Mouse (Mus musculus): ENCODE data around the gene Gm1113. TPM values are rescaled to one million over a fixed set of nuclear protein-coding genes. Genes with fewer than 3 reads are reported as not detected.

The Gm1113 gene
- polyA plus RNA-seq, 1 experiment from 2014 or later, result not detected

GRCm38 (mm10) chr9:35474104-35474724, 43.9 kb downstream of the Gm1113 start:
- Histone ChIP-seq H3K27me3 (ENCODE audit: control insufficient read depth, insufficient read depth, low read length) (no peaks in the 10 kb centered on the region), H3K9ac (ENCODE audit: low read length) (no peak overlapping the region), H3K4me2 (ENCODE audit: low read depth) (no peak overlapping the region), H3K4me1 (ENCODE audit: control insufficient read depth, insufficient read depth, low read length) (no peaks in the 10 kb centered on the region), H3K9me3 (ENCODE audit: control insufficient read depth, low read length) (no peaks in the 10 kb centered on the region), H3K36me3 (ENCODE audit: control insufficient read depth, insufficient read depth, low read length) (peaks cover 3% of the 10 kb centered on the region), H3K4me3 (ENCODE audit: low read depth, low read length) (no peak overlapping the region), H3K27ac (ENCODE audit: low read depth, low read length) (no peak overlapping the region)
- DNase-seq (ENCODE audit: low spot score) (no peak), ATAC-seq (ENCODE audit: insufficient read depth, low FRiP score, low TSS enrichment) (no peak)
- WGBS, result 74% methylated on average over 10 of the region's 10 CpGs

GRCm38 (mm10) chr9:35468913-35469312, 49.2 kb downstream of the Gm1113 start:
- H3K9me3 ChIP-seq (ENCODE audit: control insufficient read depth, low read length), result no peaks in the 10 kb centered on the region
- no peak for DNase-seq (ENCODE audit: low spot score)
- H3K36me3 ChIP-seq (ENCODE audit: control insufficient read depth, insufficient read depth, low read length), result peaks cover under 1% of the 10 kb centered on the region

GRCm38 (mm10) chr9:35467264-35467817, 50.7 kb downstream of the Gm1113 start:
- Histone ChIP-seq H3K27ac (ENCODE audit: low read depth, low read length) (no peak overlapping the region), H3K9me3 (ENCODE audit: control insufficient read depth, low read length) (no peaks in the 10 kb centered on the region), H3K9ac (ENCODE audit: low read length) (no peak overlapping the region), H3K4me2 (ENCODE audit: low read depth) (no peak overlapping the region), H3K4me3 (ENCODE audit: low read depth, low read length) (no peak overlapping the region), H3K4me1 (ENCODE audit: control insufficient read depth, insufficient read depth, low read length) (no peaks in the 10 kb centered on the region), H3K27me3 (ENCODE audit: control insufficient read depth, insufficient read depth, low read length) (no peaks in the 10 kb centered on the region), H3K36me3 (ENCODE audit: control insufficient read depth, insufficient read depth, low read length) (no peaks in the 10 kb centered on the region; the same call in 1 of the 2 replicates)
- ATAC-seq (ENCODE audit: insufficient read depth, low FRiP score, low TSS enrichment) (no peak), DNase-seq (ENCODE audit: low spot score) (no peak)
- WGBS, result 64% methylated on average over 8 of the region's 8 CpGs

More at GRCm38 (mm10) chr9:35468913-35469312, 49.2 kb downstream of the Gm1113 start:
- H3K4me1 ChIP-seq (ENCODE audit: control insufficient read depth, insufficient read depth, low read length), result no peaks in the 10 kb centered on the region
- no peak overlapping the region for H3K4me3 ChIP-seq (ENCODE audit: low read depth, low read length)
- ATAC-seq (ENCODE audit: insufficient read depth, low FRiP score, low TSS enrichment), result no peak
- no peak overlapping the region for H3K9ac ChIP-seq (ENCODE audit: low read length)
- no peak overlapping the region for H3K4me2 ChIP-seq (ENCODE audit: low read depth)
- no peaks in the 10 kb centered on the region for H3K27me3 ChIP-seq (ENCODE audit: control insufficient read depth, insufficient read depth, low read length)
- H3K27ac ChIP-seq (ENCODE audit: low read depth, low read length), result no peak overlapping the region

- Histone ChIP-seq H3K27me3 (ENCODE audit: control insufficient read depth, insufficient read depth, low read length) (no peaks in the 10 kb centered on the region), H3K4me2 (ENCODE audit: low read depth) (no peak overlapping the region), H3K4me3 (ENCODE audit: low read depth, low read length) (no peak overlapping the region), H3K9me3 (ENCODE audit: control insufficient read depth, low read length) (no peaks in the 10 kb centered on the region), H3K27ac (ENCODE audit: low read depth, low read length) (no peak overlapping the region), H3K9ac (ENCODE audit: low read length) (no peak overlapping the region), H3K4me1 (ENCODE audit: control insufficient read depth, insufficient read depth, low read length) (no peaks in the 10 kb centered on the region), H3K36me3 (ENCODE audit: control insufficient read depth, insufficient read depth, low read length) (peaks cover 8% of the 10 kb centered on the region)
- DNase-seq (ENCODE audit: low spot score), result no peak
- no peak for ATAC-seq (ENCODE audit: insufficient read depth, low FRiP score, low TSS enrichment)
- 84% methylated on average over 8 of the region's 8 CpGs for WGBS
These were observed 58.5 kb downstream of the Gm1113 start for GRCm38 (mm10) chr9:35459594-35459993.

Other genes with a start within 250 kb of the Gm1113 start
- 8.5 and 11.5 TPM in 2 replicates for gene Cdon, start 97.1 kb downstream of the Gm1113 start, polyA plus RNA-seq (2014; fragmentation: Nextera tagmentation; extraction: Ambion mirVana)
- gene Ddx25, start 40.3 kb upstream of the Gm1113 start, polyA plus RNA-seq (2014; fragmentation: Nextera tagmentation; extraction: Ambion mirVana), result 11.3 and 11.4 TPM in 2 replicates
- 19.6 and 20.9 TPM in 2 replicates for gene Pus3, start 40.3 kb upstream of the Gm1113 start, polyA plus RNA-seq (2014; fragmentation: Nextera tagmentation; extraction: Ambion mirVana)
- 0.53 and 0.66 TPM in 2 replicates for gene Pate2, start 52.0 kb upstream of the Gm1113 start, polyA plus RNA-seq (2014; fragmentation: Nextera tagmentation; extraction: Ambion mirVana)
- 28.1 and 28.8 TPM in 2 replicates for gene Hyls1, start 52.1 kb upstream of the Gm1113 start, polyA plus RNA-seq (2014; fragmentation: Nextera tagmentation; extraction: Ambion mirVana)
- gene Pate4, start 93.7 kb upstream of the Gm1113 start, polyA plus RNA-seq (2014; fragmentation: Nextera tagmentation; extraction: Ambion mirVana), result not detected in 2 replicates
- not detected in 2 replicates for gene Pate3, start 129.9 kb upstream of the Gm1113 start, polyA plus RNA-seq (2014; fragmentation: Nextera tagmentation; extraction: Ambion mirVana)
- not detected in 2 replicates for gene Pate1, start 169.1 kb upstream of the Gm1113 start, polyA plus RNA-seq (2014; fragmentation: Nextera tagmentation; extraction: Ambion mirVana)
- not detected in 2 replicates for gene Gm17677, start 222.8 kb upstream of the Gm1113 start, polyA plus RNA-seq (2014; fragmentation: Nextera tagmentation; extraction: Ambion mirVana)